Mouse (Mus musculus): ENCODE data around the gene Lsm12. TPM values are rescaled to one million over a fixed set of nuclear protein-coding genes. Genes with fewer than 3 reads are reported as not detected.
A peak's percentile ranks its signal among the peaks of the same experiment; 100 is the strongest.

Lsm12 gene
- polyA plus RNA-seq, 1 experiment from 2014 or later, result 103 TPM

- H3K27me3 ChIP-seq, result peaks cover 80% of the 10 kb centered on the region
- H3K27ac ChIP-seq, result no peak overlapping the region
Measured at GRCm38 (mm10) chr11:102146005-102146404, 39.1 kb downstream of the Lsm12 start.

GRCm38 (mm10) chr11:102145471-102146001 lies 39.6 kb downstream of the Lsm12 start, which contains the start of gene Nags:
Nags (plus strand) TSS chr11:102145513.
- Histone ChIP-seq H3K9me3 (no peaks in the 10 kb centered on the region), H3K4me1 (replicated peaks) (peaks cover 30% of the 10 kb centered on the region), H3K9ac (replicated peaks) (peak within 1 kb of the TSS; percentile 40), H3K4me3 (replicated peaks) (peak within 1 kb of the TSS; percentile 38), H3K36me3 (no peaks in the 10 kb centered on the region), H3K27ac (no peak within 1 kb of the TSS), H3K27me3 (peaks cover 80% of the 10 kb centered on the region), H3K4me2 (peak within 1 kb of the TSS; percentile 60)
- WGBS, result 2% methylated on average over 50 of the region's 50 CpGs
- no peak for ATAC-seq (ENCODE audit: insufficient number of reproducible peaks, insufficient read depth, low FRiP score, low TSS enrichment, low read depth)

More at GRCm38 (mm10) chr11:102146005-102146404, 39.1 kb downstream of the Lsm12 start:
- peaks cover 30% of the 10 kb centered on the region for H3K4me1 ChIP-seq (replicated peaks)
- peak overlapping the region; percentile 60 for H3K4me2 ChIP-seq
- no peaks in the 10 kb centered on the region for H3K36me3 ChIP-seq
- peak overlapping the region; percentile 38 for H3K4me3 ChIP-seq (replicated peaks)
- ATAC-seq (ENCODE audit: insufficient number of reproducible peaks, insufficient read depth, low FRiP score, low TSS enrichment, low read depth), result 0 out of 2 replicates have a peak, but pooled peaks have one; percentile 18
- WGBS, result 3% methylated on average over 16 of the region's 16 CpGs
- H3K9me3 ChIP-seq, result no peaks in the 10 kb centered on the region
- no peak overlapping the region; the same call in 1 of the 2 replicates for H3K9ac ChIP-seq (replicated peaks)

GRCm38 (mm10) chr11:102144957-102145470 lies 40.1 kb downstream of the Lsm12 start:
- Histone ChIP-seq H3K27ac (no peak overlapping the region), H3K9me3 (no peaks in the 10 kb centered on the region), H3K4me1 (replicated peaks) (peaks cover 30% of the 10 kb centered on the region), H3K27me3 (peaks cover 80% of the 10 kb centered on the region), H3K4me3 (replicated peaks) (peak overlapping the region; percentile 38), H3K36me3 (no peaks in the 10 kb centered on the region), H3K4me2 (peak overlapping the region; percentile 60), H3K9ac (replicated peaks) (peak overlapping the region; percentile 40; the same call in 1 of the 2 replicates)
- no peak for ATAC-seq (ENCODE audit: insufficient number of reproducible peaks, insufficient read depth, low FRiP score, low TSS enrichment, low read depth)
- WGBS, result 18% methylated on average over 13 of the region's 13 CpGs

- no peak overlapping the region for H3K4me2 ChIP-seq
- no peak for ATAC-seq (ENCODE audit: insufficient number of reproducible peaks, insufficient read depth, low FRiP score, low TSS enrichment, low read depth)
- H3K4me1 ChIP-seq (replicated peaks), result peaks cover 27% of the 10 kb centered on the region
- 73% methylated on average over 7 of the region's 7 CpGs for WGBS
- H3K27ac ChIP-seq, result no peak overlapping the region
- H3K27me3 ChIP-seq, result peaks cover 66% of the 10 kb centered on the region
- H3K4me3 ChIP-seq (replicated peaks), result no peak overlapping the region
- H3K9ac ChIP-seq (replicated peaks), result no peak overlapping the region
- H3K9me3 ChIP-seq, result no peaks in the 10 kb centered on the region
- H3K36me3 ChIP-seq, result no peaks in the 10 kb centered on the region
Measured at GRCm38 (mm10) chr11:102142355-102142754, 42.7 kb downstream of the Lsm12 start.

- ATAC-seq (ENCODE audit: insufficient number of reproducible peaks, insufficient read depth, low FRiP score, low TSS enrichment, low read depth), result no peak
- H3K9me3 ChIP-seq, result no peaks in the 10 kb centered on the region
- WGBS, result 7% methylated on average over 5 of the region's 5 CpGs
Measured at GRCm38 (mm10) chr11:102140508-102140907, 44.6 kb downstream of the Lsm12 start.

GRCm38 (mm10) chr11:102138447-102138740 lies 46.7 kb downstream of the Lsm12 start:
- Histone ChIP-seq H3K27me3 (peaks cover 39% of the 10 kb centered on the region), H3K4me1 (replicated peaks) (peaks cover 11% of the 10 kb centered on the region), H3K4me3 (replicated peaks) (peak overlapping the region; percentile 30), H3K27ac (no peak overlapping the region), H3K9ac (replicated peaks) (0 out of 2 replicates have a peak overlapping the region, but pooled peaks have one; percentile 42), H3K9me3 (no peaks in the 10 kb centered on the region), H3K36me3 (no peaks in the 10 kb centered on the region), H3K4me2 (peak overlapping the region; percentile 61)
- ATAC-seq (ENCODE audit: insufficient number of reproducible peaks, insufficient read depth, low FRiP score, low TSS enrichment, low read depth), result 0 out of 2 replicates have a peak, but pooled peaks have one; percentile 10
- 0% methylated on average over 18 of the region's 18 CpGs for WGBS

More at GRCm38 (mm10) chr11:102140508-102140907, 44.6 kb downstream of the Lsm12 start:
- peaks cover 57% of the 10 kb centered on the region for H3K27me3 ChIP-seq
- H3K9ac ChIP-seq (replicated peaks), result no peak overlapping the region
- H3K27ac ChIP-seq, result no peak overlapping the region
- no peaks in the 10 kb centered on the region for H3K36me3 ChIP-seq
- H3K4me3 ChIP-seq (replicated peaks), result no peak overlapping the region
- no peak overlapping the region for H3K4me2 ChIP-seq
- peaks cover 11% of the 10 kb centered on the region for H3K4me1 ChIP-seq (replicated peaks)

- Histone ChIP-seq H3K9me3 (no peaks in the 10 kb centered on the region), H3K27me3 (peaks cover 34% of the 10 kb centered on the region), H3K4me2 (peak overlapping the region; percentile 61), H3K4me3 (replicated peaks) (peak overlapping the region; percentile 30), H3K36me3 (no peaks in the 10 kb centered on the region), H3K9ac (replicated peaks) (0 out of 2 replicates have a peak overlapping the region, but pooled peaks have one; percentile 42), H3K4me1 (replicated peaks) (peaks cover 11% of the 10 kb centered on the region), H3K27ac (no peak overlapping the region)
- 46% methylated on average over 13 of the region's 13 CpGs for WGBS
- peak; percentile 16; the same call in 1 of the 2 replicates for ATAC-seq (ENCODE audit: insufficient number of reproducible peaks, insufficient read depth, low FRiP score, low TSS enrichment, low read depth)
Measured at GRCm38 (mm10) chr11:102137625-102138446, 47.3 kb downstream of the Lsm12 start.

- Histone ChIP-seq H3K4me3 (replicated peaks) (no peak overlapping the region), H3K27ac (no peak overlapping the region), H3K9ac (replicated peaks) (no peak overlapping the region), H3K27me3 (peaks cover 26% of the 10 kb centered on the region), H3K36me3 (no peaks in the 10 kb centered on the region), H3K9me3 (no peaks in the 10 kb centered on the region), H3K4me2 (no peak overlapping the region), H3K4me1 (replicated peaks) (peaks cover 11% of the 10 kb centered on the region)
- WGBS, result 38% methylated on average over 4 of the region's 4 CpGs
- no peak for ATAC-seq (ENCODE audit: insufficient number of reproducible peaks, insufficient read depth, low FRiP score, low TSS enrichment, low read depth)
Measured at GRCm38 (mm10) chr11:102134516-102134915, 50.6 kb downstream of the Lsm12 start.

GRCm38 (mm10) chr11:102117386-102117785 lies 67.7 kb downstream of the Lsm12 start:
- no peaks in the 10 kb centered on the region for H3K4me1 ChIP-seq (replicated peaks)
- H3K4me3 ChIP-seq (replicated peaks), result no peak overlapping the region
- no peak overlapping the region for H3K27ac ChIP-seq
- H3K27me3 ChIP-seq, result peaks cover 17% of the 10 kb centered on the region
- no peak overlapping the region for H3K4me2 ChIP-seq
- no peak overlapping the region for H3K9ac ChIP-seq (replicated peaks)
- peaks cover 2% of the 10 kb centered on the region; the same call in 1 of the 2 replicates for H3K9me3 ChIP-seq
- H3K36me3 ChIP-seq, result no peaks in the 10 kb centered on the region
- no peak for ATAC-seq (ENCODE audit: insufficient number of reproducible peaks, insufficient read depth, low FRiP score, low TSS enrichment, low read depth)
- 84% methylated on average over 6 of the region's 6 CpGs for WGBS

- Histone ChIP-seq H3K4me3 (replicated peaks) (no peak overlapping the region), H3K9me3 (peaks cover 2% of the 10 kb centered on the region; the same call in 1 of the 2 replicates), H3K4me2 (no peak overlapping the region), H3K4me1 (replicated peaks) (no peaks in the 10 kb centered on the region), H3K9ac (replicated peaks) (no peak overlapping the region), H3K27ac (no peak overlapping the region), H3K27me3 (peaks cover 17% of the 10 kb centered on the region), H3K36me3 (no peaks in the 10 kb centered on the region)
- ATAC-seq (ENCODE audit: insufficient number of reproducible peaks, insufficient read depth, low FRiP score, low TSS enrichment, low read depth), result no peak
- 76% methylated on average over 8 of the region's 8 CpGs for WGBS
Measured at GRCm38 (mm10) chr11:102116241-102116640, 68.9 kb downstream of the Lsm12 start.
